Mouse (Mus musculus): ENCODE data around the gene Lrig2.
A peak's percentile ranks its signal among the peaks of the same experiment; 100 is the strongest.

Lrig2 gene

GRCm38 (mm10) chr3:104511538-104512423 is at the start of gene Lrig2:
Gene Lrig2, minus strand, starts transcription at chr3:104511918.
- DNase-seq (ENCODE audit: low spot score), result peak; percentile 92

GRCm38 (mm10) chr3:104556624-104557023 is 44.9 kb upstream of the Lrig2 start:
- DNase-seq (ENCODE audit: low spot score), result no peak

- no peak for DNase-seq (ENCODE audit: low spot score)
Measured at GRCm38 (mm10) chr3:104550594-104550993, 38.9 kb upstream of the Lrig2 start.

- no peak for DNase-seq (ENCODE audit: low spot score)
Measured at GRCm38 (mm10) chr3:104548367-104549087, 36.8 kb upstream of the Lrig2 start.

GRCm38 (mm10) chr3:104543825-104544224 is 32.1 kb upstream of the Lrig2 start:
- DNase-seq (ENCODE audit: low spot score), result no peak

GRCm38 (mm10) chr3:104542065-104542429 is 30.3 kb upstream of the Lrig2 start:
- no peak for DNase-seq (ENCODE audit: low spot score)

- DNase-seq (ENCODE audit: low spot score), result no peak
Measured at GRCm38 (mm10) chr3:104541139-104542064, 29.7 kb upstream of the Lrig2 start.

- DNase-seq (ENCODE audit: low spot score), result no peak
Measured at GRCm38 (mm10) chr3:104540480-104541138, 28.9 kb upstream of the Lrig2 start.

GRCm38 (mm10) chr3:104533223-104533622 is 21.5 kb upstream of the Lrig2 start:
- no peak for DNase-seq (ENCODE audit: low spot score)

- DNase-seq (ENCODE audit: low spot score), result no peak
Measured at GRCm38 (mm10) chr3:104526115-104526882, 14.6 kb upstream of the Lrig2 start.

GRCm38 (mm10) chr3:104525516-104525915 is 13.8 kb upstream of the Lrig2 start:
- no peak for DNase-seq (ENCODE audit: low spot score)

GRCm38 (mm10) chr3:104525029-104525428 is 13.3 kb upstream of the Lrig2 start:
- DNase-seq (ENCODE audit: low spot score), result no peak

GRCm38 (mm10) chr3:104523333-104523871 is 11.7 kb upstream of the Lrig2 start:
- no peak for DNase-seq (ENCODE audit: low spot score)

GRCm38 (mm10) chr3:104521341-104521924 is 9.7 kb upstream of the Lrig2 start:
- DNase-seq (ENCODE audit: low spot score), result no peak

- no peak for DNase-seq (ENCODE audit: low spot score)
Measured at GRCm38 (mm10) chr3:104520471-104520870, 8.8 kb upstream of the Lrig2 start.

- DNase-seq (ENCODE audit: low spot score), result no peak
Measured at GRCm38 (mm10) chr3:104518931-104519330, 7.2 kb upstream of the Lrig2 start.

GRCm38 (mm10) chr3:104518411-104518810 is 6.7 kb upstream of the Lrig2 start:
- no peak for DNase-seq (ENCODE audit: low spot score)

GRCm38 (mm10) chr3:104517161-104517560 is 5.4 kb upstream of the Lrig2 start:
- no peak for DNase-seq (ENCODE audit: low spot score)

- no peak for DNase-seq (ENCODE audit: low spot score)
Measured at GRCm38 (mm10) chr3:104514510-104514909, 2.8 kb upstream of the Lrig2 start.

- no peak for DNase-seq (ENCODE audit: low spot score)
Measured at GRCm38 (mm10) chr3:104512424-104512748, 668 bp upstream of the Lrig2 start.
